ENCODE assay signal across 11 mouse cellular contexts in genomic region chr10:93280586-93280985, GRCm38 (mm10). TPM values are rescaled to one million over a fixed set of nuclear protein-coding genes. Genes with fewer than 3 reads are reported as not detected.
A peak's percentile ranks its signal among the peaks of the same experiment; 100 is the strongest.
DNase-seq lines count a peak whose midpoint lies in the region; ATAC-seq and TF ChIP-seq lines count a peak whose summit lies in the region.
"Had no signal": no experiment of that assay in that cellular context is flagged by ENCODE, and none has a peak within 500 bp of the region (broad histone marks: within the 10 kb centered on the region; RNA-seq: fewer than 3 reads in every experiment).

No protein-coding gene starts in this region.

- DNase-seq in cerebellum, postnatal 25 days = peak; percentile 42 to 54
- no peak for DNase-seq in cerebellum, adult 9-10 months
- peak; percentile 45 for DNase-seq in kidney, adult 11 months
- DNase-seq in kidney, postnatal 14 days = no peak
- DNase-seq in brain, embryonic 14.5 days (ENCODE audit: low read depth) = peak; percentile 53
- peak; percentile 61 to 93 for DNase-seq in left cerebral cortex, postnatal 25 days (ENCODE audit: low spot score in 2 of 2)
- DNase-seq in yolk sac, embryonic 10.5 days (ENCODE audit: low spot score) = no peak
- DNase-seq: B cell, adult 2 months; gastrocnemius, postnatal 25 days had no signal

- intact Hi-C loops in left cerebral cortex, postnatal 25 days (cut with DNase I) = no loop called here

- TF ChIP-seq POLR2A in brain, embryonic 14.5 days (IDR thresholded peaks at IDR 0.05; ENCODE audit: borderline replicate concordance, extremely low read depth, insufficient read depth, insufficient read length, poor library complexity, severe bottlenecking) = no peak

- no peak for ATAC-seq in erythroblast, adult 5-6 weeks (replicated peaks; ENCODE audit: low FRiP score, poor library complexity, severe bottlenecking)
- ATAC-seq: hindbrain, embryonic 16.5 days had no signal

- no peak for TF ChIP-seq CTCF in brain, embryonic 14.5 days (IDR thresholded peaks at IDR 0.05; ENCODE audit: borderline replicate concordance, extremely low read depth, insufficient read depth, insufficient read length)

RNA-seq across cellular contexts. Expression of gene Elk3, which starts 30.3 kb away (rescaled TPM):
- 14.2 and 16.0 TPM in 2 replicates for polyA plus RNA-seq in brain, embryonic 14.5 days (2012; rRNA removed)
- 10 to 100 TPM in 1 of 2 experiments, 1 to 10 TPM in 1; 9.6 to 12.4 TPM for total RNA-seq in left cerebral cortex, postnatal 25 days (2021)
- total RNA-seq in erythroblast, adult 5-6 weeks (2015; ENCODE audit: low replicate concordance) = 3.8 TPM in 2 replicates
- 3.3 and 4.2 TPM in 2 replicates for total RNA-seq in erythroblast, adult 5-6 weeks (2017; ENCODE audit: low replicate concordance)

Comparison
In these comparisons a context has a peak if more than half of its experiments do, and no peak if none do; other contexts are left out.
1. DNase-seq: peak in cerebellum, postnatal 25 days (2 of 2), kidney, adult 11 months (single experiment), brain, embryonic 14.5 days (single experiment) and left cerebral cortex, postnatal 25 days (2 of 2); none in cerebellum, adult 9-10 months (single experiment), kidney, postnatal 14 days (single experiment) and yolk sac, embryonic 10.5 days (single experiment).